Mouse (Mus musculus) neural tube, embryonic 15.5 days (tissue): ENCODE data around the gene Cbs. TPM values are rescaled to one million over a fixed set of nuclear protein-coding genes. Genes with fewer than 3 reads are reported as not detected.
"Not testable (repeated sequence)": the region's sequence is repeated elsewhere in the genome, so short reads cannot be mapped to it uniquely, and the experiment has no call there.

Experiments used
- ATAC-seq: fragments of 200-750 bp; cut with Nextera tagmentation; 2 replicates; pipeline ENCODE4 v1.8.0; 2017; ENCODE audit warnings: mild to moderate bottlenecking, moderate TSS enrichment, moderate library complexity; ENCODE audit not compliant: low FRiP score
- H3K27ac ChIP-seq: fragments of 300-500 bp; sonication (generic); replicated peaks from 2 replicates; pipeline ENCODE4 v1.5.1; 2015; ENCODE audit warnings: mild to moderate bottlenecking, inconsistent platforms
- H3K27me3 ChIP-seq: fragments of 300-500 bp; sonication (generic); replicated peaks from 2 replicates; pipeline ENCODE4 v1.6.1; 2015; ENCODE audit warnings: inconsistent platforms
- H3K36me3 ChIP-seq: fragments of 300-500 bp; sonication (generic); 2 replicates; pipeline ENCODE4 v1.6.1; 2015; ENCODE audit warnings: inconsistent platforms
- H3K4me1 ChIP-seq: fragments of 300-500 bp; sonication (generic); 2 replicates; pipeline ENCODE4 v1.6.1; 2015; ENCODE audit warnings: inconsistent platforms
- H3K4me2 ChIP-seq: fragments of 300-500 bp; sonication (generic); 2 replicates; pipeline ENCODE4 v1.6.1; 2015; ENCODE audit warnings: inconsistent platforms, mild to moderate bottlenecking, moderate library complexity
- H3K4me3 ChIP-seq: fragments of 300-500 bp; sonication (generic); replicated peaks from 2 replicates; pipeline ENCODE4 v1.5.1; 2015; ENCODE audit warnings: mild to moderate bottlenecking, inconsistent platforms
- H3K9ac ChIP-seq: fragments of 300-500 bp; sonication (generic); replicated peaks from 2 replicates; pipeline ENCODE4 v1.6.1; 2015; ENCODE audit warnings: mild to moderate bottlenecking, inconsistent platforms
- H3K9me3 ChIP-seq: fragments of 300-500 bp; sonication (generic); replicated peaks from 2 replicates; pipeline ENCODE4 v1.6.1; 2016; ENCODE audit warnings: inconsistent platforms
- WGBS: fragments of 180-500 bp; shearing (Covaris S2); methylation state at CpG from one replicate; pipeline ENCODE4 v1.1.7; 2015; ENCODE audit warnings: mixed read lengths; 5-methylcytosine and 5-hydroxymethylcytosine counted together
- polyA plus RNA-seq: library from polyadenylated mRNA; unstranded; fragments of >200 nt; fragmentation: Nextera tagmentation; extraction: Ambion mirVana; gene quantifications from 2 replicates; pipeline ENCODE4 v1.2.1, GENCODE M21; 2015

Gene Cbs
- polyA plus RNA-seq, 1 experiment from 2014 or later = 12.4 TPM

DNA sequence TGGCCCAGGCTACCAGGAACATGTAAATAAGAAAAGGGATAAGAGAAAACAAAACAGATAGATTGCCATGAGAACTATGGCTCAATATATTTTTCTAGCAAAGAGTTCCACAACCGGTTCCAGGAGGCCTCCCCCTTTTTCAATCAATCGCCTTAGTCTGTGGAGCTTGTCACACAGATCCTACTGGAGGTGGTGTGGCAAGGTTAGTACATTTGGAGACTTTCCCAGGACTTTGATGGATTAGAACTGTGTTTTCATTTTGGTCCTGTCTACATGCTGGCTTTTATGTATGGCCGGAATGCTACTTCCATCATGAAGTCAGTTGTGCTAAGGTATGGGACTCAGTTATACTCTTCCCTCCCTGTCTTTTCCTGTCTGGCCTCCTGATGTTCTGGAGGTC is 27.1 kb downstream of the Cbs start:
- Histone ChIP-seq H3K9me3 (no peaks in the 10 kb centered on the region), H3K27me3 (no peaks in the 10 kb centered on the region), H3K27ac (no peak overlapping the region), H3K4me2 (no peak overlapping the region), H3K4me1 (no peaks in the 10 kb centered on the region), H3K36me3 (peaks cover 25% of the 10 kb centered on the region), H3K9ac (no peak overlapping the region), H3K4me3 (no peak overlapping the region)
- ATAC-seq = no peak
- 85% methylated on average over 3 of the region's 3 CpGs for WGBS

DNA sequence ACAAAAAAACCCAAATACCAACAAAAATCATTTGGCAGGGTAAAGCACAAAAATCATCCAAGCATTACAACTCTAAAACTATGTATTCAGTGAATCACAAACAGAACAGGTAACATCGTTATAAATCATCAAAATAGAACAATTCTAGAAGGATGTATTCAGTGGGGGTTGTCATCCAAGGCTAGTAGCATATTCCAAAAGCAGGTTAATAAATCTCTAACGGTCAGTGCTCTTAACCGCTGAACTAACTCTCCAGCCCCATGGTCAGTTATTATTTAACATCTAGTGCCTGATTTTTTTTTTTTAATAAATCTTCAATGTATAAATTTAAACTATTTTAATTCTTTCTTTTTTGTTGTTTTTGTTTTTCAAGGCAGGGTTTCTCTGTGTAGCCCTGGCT is 27.9 kb downstream of the Cbs start:
- not testable (repeated sequence) for H3K9ac ChIP-seq
- WGBS = 94% methylated on average over 3 of the region's 3 CpGs

DNA sequence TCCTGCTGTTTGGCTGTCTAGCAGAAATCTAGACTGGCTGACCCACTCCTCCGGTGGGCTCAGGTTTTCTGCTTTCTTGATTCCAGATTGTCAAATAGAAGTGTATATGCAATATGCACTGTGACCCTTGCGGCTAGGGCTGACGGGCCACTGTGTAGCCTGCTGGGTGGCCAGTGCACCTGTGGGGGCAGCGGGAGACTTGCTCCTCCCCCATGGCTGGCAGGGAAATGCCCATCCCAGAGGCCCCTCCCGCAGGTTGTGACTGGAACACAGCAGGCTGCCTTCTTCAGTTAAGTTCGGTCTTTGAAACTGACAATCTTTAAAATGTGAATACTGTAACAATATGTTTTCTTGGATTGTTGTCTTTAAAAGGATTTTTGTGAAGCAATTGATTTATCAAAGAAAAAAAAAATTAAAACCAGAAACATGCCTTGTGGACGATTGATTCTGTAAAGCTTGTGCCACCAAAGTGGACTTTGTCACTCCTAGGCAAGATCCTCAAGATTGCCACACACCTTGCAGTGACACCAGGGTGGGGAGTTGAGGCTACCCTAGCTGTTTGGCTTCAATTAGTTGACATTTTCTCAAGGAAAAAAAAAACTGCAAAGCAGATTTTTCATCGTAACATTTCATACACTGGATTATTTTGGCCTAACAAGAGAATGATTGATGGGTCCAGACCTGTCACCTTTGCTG is 29.6 kb downstream of the Cbs start:
- ATAC-seq = no peak
- Histone ChIP-seq H3K4me1 (no peaks in the 10 kb centered on the region), H3K4me3 (no peak overlapping the region), H3K9ac (no peak overlapping the region), H3K9me3 (no peaks in the 10 kb centered on the region), H3K27me3 (no peaks in the 10 kb centered on the region), H3K36me3 (peaks cover 47% of the 10 kb centered on the region), H3K27ac (no peak overlapping the region), H3K4me2 (no peak overlapping the region)
- WGBS = 91% methylated on average over 8 of the region's 8 CpGs

More for the DNA sequence above, 27.9 kb downstream of the Cbs start:
- peaks cover 32% of the 10 kb centered on the region for H3K36me3 ChIP-seq
- not testable (repeated sequence) for H3K4me1 ChIP-seq, H3K27me3 ChIP-seq, H3K4me3 ChIP-seq, H3K9me3 ChIP-seq, H3K4me2 ChIP-seq, ATAC-seq, H3K27ac ChIP-seq

DNA sequence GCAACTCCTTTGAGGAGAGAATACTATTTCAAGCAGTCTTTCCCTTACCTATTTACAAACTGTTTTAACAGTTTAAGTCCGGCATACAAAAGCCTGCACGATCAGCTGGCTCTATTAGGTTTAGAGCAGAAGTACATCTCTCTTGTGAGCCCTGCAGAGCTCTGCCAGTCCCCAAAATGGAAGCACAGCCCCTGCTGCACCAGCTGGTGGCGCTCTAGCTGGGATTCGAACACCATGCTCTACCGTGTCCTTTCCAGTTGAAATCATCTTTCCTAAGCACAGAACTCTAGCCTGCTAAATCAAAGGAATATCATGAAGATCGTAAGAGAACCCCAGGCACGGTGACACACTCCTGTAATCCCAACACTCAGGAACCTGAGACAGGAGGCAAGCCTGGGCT is 30.6 kb downstream of the Cbs start:
- Histone ChIP-seq H3K36me3 (peaks cover 55% of the 10 kb centered on the region), H3K4me1 (no peaks in the 10 kb centered on the region), H3K27ac (no peak overlapping the region), H3K4me3 (no peak overlapping the region), H3K9me3 (no peaks in the 10 kb centered on the region), H3K9ac (no peak overlapping the region), H3K27me3 (no peaks in the 10 kb centered on the region), H3K4me2 (no peak overlapping the region)
- no peak for ATAC-seq
- 86% methylated on average over 7 of the region's 7 CpGs for WGBS

DNA sequence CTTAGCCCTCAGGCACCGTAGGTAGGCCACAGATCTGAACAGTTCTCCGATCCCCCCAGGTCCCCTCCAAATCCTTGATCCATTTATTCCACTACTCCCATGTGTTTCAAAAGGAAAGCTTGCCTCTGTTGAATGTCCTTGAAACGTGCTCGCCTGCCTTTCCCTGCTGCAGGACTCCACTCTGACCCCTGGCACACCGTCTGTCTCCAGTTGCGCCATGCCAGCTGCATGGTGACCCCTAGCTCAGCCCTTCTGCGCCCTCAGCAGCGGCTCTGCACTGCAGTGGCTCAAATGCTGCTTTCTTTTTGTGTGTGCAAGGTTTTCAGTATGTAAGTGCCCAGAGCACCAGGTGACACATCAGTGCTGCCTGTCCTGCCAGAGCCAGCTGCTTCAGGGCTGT is 38.4 kb downstream of the Cbs start:
- Histone ChIP-seq H3K27me3 (no peaks in the 10 kb centered on the region), H3K27ac (no peak overlapping the region), H3K4me1 (0 out of 2 replicates have a peak, but pooled peaks cover 6% of the 10 kb centered on the region), H3K4me3 (no peak overlapping the region), H3K9me3 (no peaks in the 10 kb centered on the region), H3K36me3 (peaks cover 84% of the 10 kb centered on the region), H3K9ac (no peak overlapping the region), H3K4me2 (no peak overlapping the region)
- 95% methylated on average over 8 of the region's 8 CpGs for WGBS
- ATAC-seq = no peak

DNA sequence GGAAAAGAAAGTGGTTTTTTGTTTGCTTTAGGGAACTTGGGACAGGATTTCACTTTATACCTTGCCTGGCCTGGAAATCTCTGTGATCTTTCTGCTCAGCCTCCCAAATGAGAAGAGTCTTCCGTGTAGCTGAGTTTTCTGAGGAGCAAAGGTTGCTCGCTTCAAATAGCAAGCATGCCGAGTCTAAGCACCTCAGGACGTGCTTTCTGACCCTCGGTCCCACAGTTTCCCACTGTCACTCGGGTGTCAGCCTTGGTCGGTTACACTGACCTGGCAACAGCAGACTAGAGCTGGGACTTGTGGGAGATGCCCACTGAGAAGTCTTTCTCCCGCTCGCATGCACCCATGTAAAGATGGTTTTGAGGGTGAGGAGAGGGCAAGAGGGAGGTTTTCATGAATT is 39.1 kb downstream of the Cbs start:
- Histone ChIP-seq H3K4me2 (no peak overlapping the region), H3K9ac (no peak overlapping the region), H3K4me1 (0 out of 2 replicates have a peak, but pooled peaks cover 6% of the 10 kb centered on the region), H3K27ac (no peak overlapping the region), H3K4me3 (no peak overlapping the region), H3K27me3 (no peaks in the 10 kb centered on the region), H3K36me3 (peaks cover 85% of the 10 kb centered on the region), H3K9me3 (no peaks in the 10 kb centered on the region)
- 90% methylated on average over 9 of the region's 9 CpGs for WGBS
- no peak for ATAC-seq

DNA sequence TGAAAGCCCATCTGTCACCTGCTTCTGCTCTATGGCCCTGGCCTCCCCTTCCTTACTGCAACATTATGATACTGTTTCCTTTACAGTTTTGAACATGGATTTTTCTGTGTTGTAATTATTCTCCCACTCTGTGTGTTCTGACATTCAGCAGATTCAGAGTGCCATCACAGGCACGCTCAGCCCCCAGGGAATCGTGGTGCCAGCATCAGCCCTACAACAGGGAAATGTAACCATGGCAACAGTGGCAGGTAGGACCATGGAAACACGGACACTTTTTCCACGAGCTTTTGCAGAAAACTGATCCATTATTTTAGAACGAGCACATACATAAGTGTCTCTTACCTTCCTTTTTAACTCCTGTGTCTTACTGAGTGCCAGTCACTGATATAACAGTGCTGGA is 42.0 kb downstream of the Cbs start:
- ATAC-seq = no peak
- Histone ChIP-seq H3K4me2 (no peak overlapping the region), H3K9ac (no peak overlapping the region), H3K27me3 (no peaks in the 10 kb centered on the region), H3K36me3 (peaks cover 91% of the 10 kb centered on the region), H3K4me3 (no peak overlapping the region), H3K4me1 (0 out of 2 replicates have a peak, but pooled peaks cover 6% of the 10 kb centered on the region), H3K27ac (0 out of 2 replicates have a peak overlapping the region, but pooled peaks have one; percentile 3), H3K9me3 (no peaks in the 10 kb centered on the region)
- WGBS = 66% methylated on average over 5 of the region's 5 CpGs

DNA sequence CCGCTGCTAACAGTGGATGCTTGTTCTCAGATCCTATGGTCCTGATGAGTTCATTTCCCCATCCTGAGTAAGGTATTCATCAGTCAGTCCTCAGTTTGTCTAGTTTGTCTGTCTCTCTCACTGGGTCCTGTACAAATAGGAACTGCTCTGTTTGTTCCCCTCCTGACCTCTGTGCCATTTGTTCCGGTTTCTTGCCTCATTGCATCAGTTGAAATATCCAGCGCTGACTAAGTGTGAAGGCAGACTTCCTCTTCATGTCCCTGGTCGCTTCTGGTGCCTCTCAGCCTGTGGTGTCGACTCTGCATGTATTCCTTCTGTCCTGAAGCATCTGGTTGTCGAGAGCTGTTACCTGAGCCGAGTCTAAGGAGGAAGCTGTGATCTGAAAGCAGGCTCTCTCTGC is 42.4 kb downstream of the Cbs start:
- no peak for ATAC-seq
- WGBS = 80% methylated on average over 7 of the region's 7 CpGs
- H3K4me2 ChIP-seq = no peak overlapping the region

DNA sequence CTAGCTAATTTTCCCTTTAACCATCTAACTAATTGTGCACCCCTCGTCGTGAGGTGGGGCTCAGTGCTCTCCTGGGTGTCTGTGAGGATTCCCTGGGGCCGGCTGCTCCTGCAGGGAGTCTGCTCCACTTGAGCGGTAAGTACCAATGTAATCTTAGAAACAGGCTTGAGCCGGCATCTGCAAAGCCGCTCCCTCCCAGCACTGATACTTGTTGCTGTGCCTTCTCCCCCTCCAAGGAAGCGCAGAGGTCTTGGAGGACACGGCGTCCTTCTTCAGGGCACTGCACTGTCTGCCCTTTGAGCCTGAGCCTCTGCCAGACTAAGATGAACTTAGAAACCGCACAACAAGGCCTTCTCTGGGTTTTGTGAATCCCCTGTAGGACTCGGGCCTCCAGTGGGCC is 46.2 kb downstream of the Cbs start:
- no peaks in the 10 kb centered on the region for H3K9me3 ChIP-seq
- no peak overlapping the region for H3K9ac ChIP-seq
- no peaks in the 10 kb centered on the region for H3K27me3 ChIP-seq
- ATAC-seq = no peak
- no peak overlapping the region for H3K27ac ChIP-seq
- H3K4me3 ChIP-seq = no peak overlapping the region
- no peak overlapping the region for H3K4me2 ChIP-seq
- peaks cover 77% of the 10 kb centered on the region for H3K36me3 ChIP-seq
- WGBS = 87% methylated on average over 11 of the region's 11 CpGs
- 0 out of 2 replicates have a peak, but pooled peaks cover 6% of the 10 kb centered on the region for H3K4me1 ChIP-seq

More for the DNA sequence above, 42.4 kb downstream of the Cbs start:
- Histone ChIP-seq H3K4me1 (0 out of 2 replicates have a peak, but pooled peaks cover 6% of the 10 kb centered on the region), H3K27ac (0 out of 2 replicates have a peak overlapping the region, but pooled peaks have one; percentile 3), H3K4me3 (no peak overlapping the region), H3K36me3 (peaks cover 90% of the 10 kb centered on the region), H3K9ac (no peak overlapping the region), H3K9me3 (no peaks in the 10 kb centered on the region), H3K27me3 (no peaks in the 10 kb centered on the region)

DNA sequence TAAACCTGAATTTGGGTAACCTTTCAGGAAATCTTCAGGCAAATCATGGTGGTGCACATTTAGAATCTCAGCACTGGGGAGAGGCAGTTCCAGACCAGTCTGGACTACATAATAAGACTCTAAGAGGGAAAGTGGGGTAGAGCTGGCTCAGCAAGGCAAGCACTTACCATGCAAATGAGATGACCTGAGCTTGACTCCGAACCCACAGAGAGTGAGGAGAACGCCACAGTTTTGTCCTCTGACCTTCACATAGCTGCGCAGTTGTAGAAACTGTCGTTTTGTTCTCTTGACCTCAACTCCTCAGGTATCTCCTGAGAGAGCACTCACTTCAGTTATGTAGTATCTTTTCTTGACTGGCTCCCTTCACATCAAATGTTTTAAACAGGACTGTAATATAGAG is 48.3 kb downstream of the Cbs start:
- no peaks in the 10 kb centered on the region for H3K9me3 ChIP-seq
- no peak overlapping the region for H3K4me3 ChIP-seq
- H3K27ac ChIP-seq = no peak overlapping the region
- no peaks in the 10 kb centered on the region for H3K27me3 ChIP-seq
- H3K9ac ChIP-seq = no peak overlapping the region
- H3K4me1 ChIP-seq = 0 out of 2 replicates have a peak, but pooled peaks cover 2% of the 10 kb centered on the region
- peaks cover 77% of the 10 kb centered on the region for H3K36me3 ChIP-seq
- 89% methylated on average over 4 of the region's 4 CpGs for WGBS
- no peak overlapping the region for H3K4me2 ChIP-seq
- ATAC-seq = no peak

DNA sequence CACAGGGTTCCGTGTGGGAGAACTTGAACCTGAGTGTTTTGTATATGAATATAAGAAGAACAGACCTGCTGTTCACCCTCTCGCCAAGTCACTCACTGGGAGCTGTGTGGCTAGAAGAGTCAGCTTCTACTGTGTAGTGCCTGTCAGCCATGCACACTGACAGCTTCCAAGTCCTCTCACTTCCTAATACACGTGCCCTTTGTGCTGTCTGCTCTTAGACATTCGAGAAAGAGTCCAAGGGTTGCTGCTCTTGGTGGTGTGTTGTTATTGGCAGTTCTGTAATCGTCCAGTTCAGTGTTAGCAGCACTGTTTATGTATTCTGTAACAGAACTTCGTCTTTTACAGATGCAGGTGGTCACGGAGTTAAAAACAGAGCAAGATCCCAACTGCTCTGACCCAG is 48.9 kb downstream of the Cbs start:
- no peak for ATAC-seq
- peaks cover 72% of the 10 kb centered on the region for H3K36me3 ChIP-seq

DNA sequence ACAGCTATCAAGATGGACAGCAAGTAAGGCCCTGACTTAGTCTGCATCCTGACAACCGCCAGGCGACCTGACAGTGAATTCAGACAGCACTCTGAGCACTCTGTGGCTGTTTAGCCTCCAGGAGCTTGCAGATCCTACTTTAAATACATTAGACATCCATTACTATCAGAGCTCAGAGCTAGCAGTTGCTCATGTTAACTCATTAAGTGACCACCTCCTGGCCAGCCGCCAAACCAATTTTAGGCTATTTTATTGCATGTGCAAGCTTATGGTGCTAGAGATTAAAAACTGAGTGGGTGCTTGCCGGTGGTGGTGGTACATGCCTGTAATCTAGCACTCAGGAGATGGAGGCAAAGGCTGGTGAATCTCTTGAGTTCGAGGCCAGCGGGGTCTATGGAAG is 53.3 kb downstream of the Cbs start:
- H3K27ac ChIP-seq = 0 out of 2 replicates have a peak overlapping the region, but pooled peaks have one; percentile 3
- WGBS = 70% methylated on average over 6 of the region's 6 CpGs
- no peak for ATAC-seq

More for the DNA sequence above, 48.9 kb downstream of the Cbs start:
- Histone ChIP-seq H3K27me3 (no peaks in the 10 kb centered on the region), H3K27ac (no peak overlapping the region), H3K9ac (no peak overlapping the region; the same call in 1 of the 2 replicates), H3K4me1 (peaks cover 8% of the 10 kb centered on the region), H3K4me2 (no peak overlapping the region), H3K9me3 (no peaks in the 10 kb centered on the region), H3K4me3 (no peak overlapping the region)
- 85% methylated on average over 7 of the region's 7 CpGs for whole genome bisulfite sequencing

More for the DNA sequence above, 53.3 kb downstream of the Cbs start:
- Histone ChIP-seq H3K27me3 (no peaks in the 10 kb centered on the region), H3K4me1 (peaks cover 36% of the 10 kb centered on the region), H3K9ac (no peak overlapping the region), H3K9me3 (no peaks in the 10 kb centered on the region), H3K4me3 (no peak overlapping the region), H3K4me2 (no peak overlapping the region), H3K36me3 (peaks cover 30% of the 10 kb centered on the region)
